Mouse (Mus musculus) kidney, adult 2 months (tissue): ENCODE measurements around the gene Krcc1.

Experiments
- CTCF ChIP-seq: fragments of 200-500 bp; conservative IDR thresholded peaks from 2 replicates; pipeline ENCODE4 v1.5.1; 2011; ENCODE audit warnings: low read depth, mild to moderate bottlenecking, control low read depth, low read length, moderate library complexity, mixed read lengths; ENCODE audit not compliant: insufficient read depth, insufficient read length
- POLR2A ChIP-seq: fragments of 200-500 bp; IDR thresholded peaks from one replicate; pipeline ENCODE4 v1.6.1; 2011; ENCODE audit warnings: low read depth, low read length, control low read depth

DNA sequence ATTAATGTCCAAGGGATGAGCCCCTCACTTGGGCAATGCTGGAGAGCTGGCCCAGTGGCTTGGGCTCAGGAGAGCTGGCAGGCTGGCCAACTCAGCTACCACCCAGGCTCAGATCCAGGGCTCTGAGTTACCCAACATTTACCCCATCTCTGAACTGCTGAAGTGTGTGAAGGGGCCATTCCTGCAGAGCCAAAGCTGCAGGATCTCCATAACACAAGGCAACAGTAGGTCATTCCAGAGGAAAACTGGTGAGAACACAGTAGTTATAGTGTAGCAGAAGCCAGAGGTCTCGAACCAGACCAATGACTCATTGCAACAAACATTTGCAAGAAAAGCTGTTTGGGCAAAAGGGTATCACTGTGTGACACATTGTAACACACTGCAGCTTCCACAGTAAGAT lies 28.7 kb upstream of the Krcc1 start:
- TF ChIP-seq POLR2A, result no peak
- TF ChIP-seq CTCF, result no peak
